Mouse (Mus musculus): Measurements from ENCODE around the gene Dhrs1. TPM values are rescaled to one million over a fixed set of nuclear protein-coding genes. Genes with fewer than 3 reads are reported as not detected.

Gene Dhrs1
- polyA plus RNA-seq, 1 experiment from 2014 or later = 122 TPM

- ATAC-seq (replicated peaks; ENCODE audit: low FRiP score, low read depth) (no peak), DNase-seq (ENCODE audit: low spot score) (no peak)
- no peak for TF ChIP-seq CTCF (IDR thresholded peaks at IDR 0.05; ENCODE audit: low read depth)
- Histone ChIP-seq H3K4me1 (replicated peaks; ENCODE audit: insufficient read depth, low read length) (peaks cover 7% of the 10 kb centered on the region), H3K4me3 (replicated peaks; ENCODE audit: low read depth, low read length) (no peak overlapping the region), H3K4me2 (ENCODE audit: low read length) (no peak overlapping the region), H3K27ac (no peak overlapping the region), H3K27me3 (ENCODE audit: insufficient read depth, low read length) (no peaks in the 10 kb centered on the region), H3K9me3 (replicated peaks; ENCODE audit: low read length) (no peaks in the 10 kb centered on the region), H3K36me3 (ENCODE audit: insufficient read depth, low read length) (no peaks in the 10 kb centered on the region), H3K9ac (ENCODE audit: low read depth, low read length) (no peak overlapping the region)
- WGBS = 86% methylated on average over 15 of the region's 15 CpGs
Observed at GRCm38 (mm10) chr14:55778686-55779085, 33.2 kb upstream of the Dhrs1 start.

- Histone ChIP-seq H3K9me3 (replicated peaks; ENCODE audit: low read length) (no peaks in the 10 kb centered on the region), H3K27ac (no peak overlapping the region), H3K4me2 (ENCODE audit: low read length) (no peak overlapping the region), H3K9ac (ENCODE audit: low read depth, low read length) (no peak overlapping the region), H3K27me3 (ENCODE audit: insufficient read depth, low read length) (no peaks in the 10 kb centered on the region), H3K4me3 (replicated peaks; ENCODE audit: low read depth, low read length) (no peak overlapping the region), H3K36me3 (ENCODE audit: insufficient read depth, low read length) (no peaks in the 10 kb centered on the region), H3K4me1 (replicated peaks; ENCODE audit: insufficient read depth, low read length) (peaks cover 7% of the 10 kb centered on the region)
- TF ChIP-seq CTCF (IDR thresholded peaks at IDR 0.05; ENCODE audit: low read depth) = no peak
- no peak for ATAC-seq (replicated peaks; ENCODE audit: low FRiP score, low read depth)
- DNase-seq (ENCODE audit: low spot score) = no peak
- WGBS = 84% methylated on average over 11 of the region's 11 CpGs
Observed at GRCm38 (mm10) chr14:55777806-55778205, 32.3 kb upstream of the Dhrs1 start.

GRCm38 (mm10) chr14:55777176-55777575 lies 31.7 kb upstream of the Dhrs1 start:
- TF ChIP-seq CTCF (IDR thresholded peaks at IDR 0.05; ENCODE audit: low read depth) = no peak
- H3K27ac ChIP-seq = no peak overlapping the region
- no peaks in the 10 kb centered on the region for H3K27me3 ChIP-seq (ENCODE audit: insufficient read depth, low read length)
- 32% methylated on average over 3 of the region's 3 CpGs for WGBS
- no peaks in the 10 kb centered on the region for H3K9me3 ChIP-seq (replicated peaks; ENCODE audit: low read length)
- H3K4me3 ChIP-seq (replicated peaks; ENCODE audit: low read depth, low read length) = no peak overlapping the region
- no peak overlapping the region for H3K4me2 ChIP-seq (ENCODE audit: low read length)
- no peak overlapping the region for H3K9ac ChIP-seq (ENCODE audit: low read depth, low read length)
- no peaks in the 10 kb centered on the region for H3K36me3 ChIP-seq (ENCODE audit: insufficient read depth, low read length)
- DNase-seq (ENCODE audit: low spot score) (no peak), ATAC-seq (replicated peaks; ENCODE audit: low FRiP score, low read depth) (no peak)
- H3K4me1 ChIP-seq (replicated peaks; ENCODE audit: insufficient read depth, low read length) = peaks cover under 1% of the 10 kb centered on the region; the same call in 1 of the 2 replicates

DNA sequence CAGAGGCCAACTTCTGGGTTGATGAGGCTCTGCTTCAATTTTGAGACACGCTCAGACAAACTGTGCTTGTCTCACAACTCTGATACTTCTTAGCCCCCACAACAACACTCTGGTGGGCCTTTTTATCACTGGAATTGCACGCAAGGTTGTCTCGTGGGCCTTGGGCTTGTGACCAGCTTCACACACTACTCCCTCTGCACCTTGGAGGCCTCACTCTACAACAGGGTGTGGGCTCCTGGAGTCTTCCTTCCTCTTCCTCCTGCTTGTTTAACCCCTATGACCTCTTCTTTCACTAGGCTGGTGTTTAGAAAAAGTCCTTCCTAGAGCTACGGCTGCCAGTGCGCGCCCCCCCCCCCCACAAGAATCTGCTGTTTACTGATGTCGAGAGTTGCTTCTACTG lies 31.2 kb upstream of the Dhrs1 start:
- Histone ChIP-seq H3K27me3 (ENCODE audit: insufficient read depth, low read length) (no peaks in the 10 kb centered on the region), H3K4me2 (ENCODE audit: low read length) (no peak overlapping the region), H3K4me1 (replicated peaks; ENCODE audit: insufficient read depth, low read length) (no peaks in the 10 kb centered on the region; the same call in 1 of the 2 replicates), H3K4me3 (replicated peaks; ENCODE audit: low read depth, low read length) (no peak overlapping the region), H3K36me3 (ENCODE audit: insufficient read depth, low read length) (no peaks in the 10 kb centered on the region), H3K9ac (ENCODE audit: low read depth, low read length) (no peak overlapping the region), H3K27ac (no peak overlapping the region), H3K9me3 (replicated peaks; ENCODE audit: low read length) (no peaks in the 10 kb centered on the region)
- DNase-seq (ENCODE audit: low spot score) (no peak), ATAC-seq (replicated peaks; ENCODE audit: low FRiP score, low read depth) (no peak)
- TF ChIP-seq CTCF (IDR thresholded peaks at IDR 0.05; ENCODE audit: low read depth) = no peak
- 63% methylated on average over 7 of the region's 7 CpGs for WGBS

- 0 out of 2 replicates have a peak, but pooled peaks cover 4% of the 10 kb centered on the region for H3K4me1 ChIP-seq (replicated peaks; ENCODE audit: insufficient read depth, low read length)
- ATAC-seq (replicated peaks; ENCODE audit: low FRiP score, low read depth) (no peak), DNase-seq (ENCODE audit: low spot score) (no peak)
- WGBS = 82% methylated on average over 16 of the region's 16 CpGs
- no peak overlapping the region for H3K27ac ChIP-seq
- no peak overlapping the region for H3K4me2 ChIP-seq (ENCODE audit: low read length)
- H3K9ac ChIP-seq (ENCODE audit: low read depth, low read length) = no peak overlapping the region
- no peaks in the 10 kb centered on the region for H3K9me3 ChIP-seq (replicated peaks; ENCODE audit: low read length)
- no peaks in the 10 kb centered on the region for H3K36me3 ChIP-seq (ENCODE audit: insufficient read depth, low read length)
- H3K27me3 ChIP-seq (ENCODE audit: insufficient read depth, low read length) = 0 out of 2 replicates have a peak, but pooled peaks cover 4% of the 10 kb centered on the region
- TF ChIP-seq CTCF (IDR thresholded peaks at IDR 0.05; ENCODE audit: low read depth) = no peak
- H3K4me3 ChIP-seq (replicated peaks; ENCODE audit: low read depth, low read length) = no peak overlapping the region
Observed at GRCm38 (mm10) chr14:55769087-55769703, 23.7 kb upstream of the Dhrs1 start.

DNA sequence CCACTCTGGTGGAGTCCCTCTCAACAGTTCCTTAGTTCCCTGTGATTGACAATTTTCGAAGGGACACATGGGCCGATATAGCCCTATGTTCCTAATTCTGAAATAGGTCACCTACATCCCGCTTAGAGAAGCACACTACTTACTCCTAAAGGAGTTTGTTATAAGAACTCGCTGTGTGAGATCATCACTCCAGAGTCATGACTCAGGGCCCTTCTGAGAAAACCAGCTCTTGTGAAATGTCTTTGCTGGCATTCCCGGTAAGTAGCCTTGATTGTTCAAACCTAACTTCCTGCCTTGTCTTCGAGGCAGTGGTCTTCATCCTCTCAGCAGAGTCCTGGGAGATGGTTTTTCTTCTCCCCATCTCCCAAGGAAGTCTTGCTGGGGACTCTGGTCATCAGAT lies 23.1 kb upstream of the Dhrs1 start:
- Histone ChIP-seq H3K36me3 (ENCODE audit: insufficient read depth, low read length) (no peaks in the 10 kb centered on the region), H3K9me3 (replicated peaks; ENCODE audit: low read length) (no peaks in the 10 kb centered on the region), H3K4me2 (ENCODE audit: low read length) (no peak overlapping the region), H3K27ac (no peak overlapping the region), H3K9ac (ENCODE audit: low read depth, low read length) (0 out of 2 replicates have a peak overlapping the region, but pooled peaks have one; percentile 45), H3K4me3 (replicated peaks; ENCODE audit: low read depth, low read length) (no peak overlapping the region), H3K4me1 (replicated peaks; ENCODE audit: insufficient read depth, low read length) (0 out of 2 replicates have a peak, but pooled peaks cover 4% of the 10 kb centered on the region), H3K27me3 (ENCODE audit: insufficient read depth, low read length) (0 out of 2 replicates have a peak, but pooled peaks cover 4% of the 10 kb centered on the region)
- WGBS = 86% methylated on average over 6 of the region's 6 CpGs
- TF ChIP-seq CTCF (IDR thresholded peaks at IDR 0.05; ENCODE audit: low read depth) = no peak
- ATAC-seq (replicated peaks; ENCODE audit: low FRiP score, low read depth) = no peak
- DNase-seq (ENCODE audit: low spot score) = no peak

All from kidney, postnatal 0 days (tissue).